Mouse (Mus musculus) ES-E14 (cell line): Measurements from ENCODE around the gene Zfp583. TPM values are rescaled to one million over a fixed set of nuclear protein-coding genes. Genes with fewer than 3 reads are reported as not detected.
A peak's percentile ranks its signal among the peaks of the same experiment; 100 is the strongest.

Experiments
- DNase-seq: peaks from one replicate; pipeline ENCODE4 v3.0.0-alpha.2; 2013; ENCODE audit warnings: low read depth, low spot score
- H3K27ac ChIP-seq: 2 replicates; pipeline ENCODE4 v1.5.1; 2012; ENCODE audit warnings: low read depth, mild to moderate bottlenecking, low read length, moderate library complexity, mixed read lengths; ENCODE audit not compliant: poor library complexity, insufficient read depth, severe bottlenecking
- H3K36me3 ChIP-seq: 2 replicates; pipeline ENCODE4 v1.6.1; 2012; ENCODE audit warnings: mild to moderate bottlenecking, low read length, moderate library complexity, mixed read lengths; ENCODE audit not compliant: control insufficient read depth, poor library complexity, insufficient read depth, severe bottlenecking
- H3K4me1 ChIP-seq, 2 experiments: fragments of 150-350 bp in 1 of 2; sonication (generic) in 1 of 2; 2 replicates each; pipeline ENCODE4 v1.6.1; 2012; ENCODE audit warnings: low read length in 2 of 2, mild to moderate bottlenecking in 1 of 2, mixed read lengths in 1 of 2; ENCODE audit not compliant: control insufficient read depth in 2 of 2, insufficient read depth in 2 of 2, poor library complexity in 1 of 2
- H3K4me3 ChIP-seq, 2 experiments: fragments of 150-350 bp in 1 of 2; sonication (generic) in 1 of 2; 2 replicates each; pipeline ENCODE4 v1.5.1; 2012; ENCODE audit warnings: low read length in 2 of 2, low read depth in 1 of 2, mild to moderate bottlenecking in 1 of 2, mixed read lengths in 1 of 2; ENCODE audit not compliant: insufficient read depth in 1 of 2, poor library complexity in 1 of 2, severe bottlenecking in 1 of 2
- H3K9ac ChIP-seq: 2 replicates; pipeline ENCODE4 v1.6.1; 2012; ENCODE audit warnings: low read depth, mild to moderate bottlenecking, low read length, mixed read lengths; ENCODE audit not compliant: poor library complexity, insufficient read depth, severe bottlenecking
- H3K9me3 ChIP-seq: fragments of 150-350 bp; sonication (generic); 2 replicates; pipeline ENCODE4 v1.6.1; 2012; ENCODE audit warnings: low read depth, mild to moderate bottlenecking, low read length; ENCODE audit not compliant: control insufficient read depth, insufficient read depth
- CHD2 ChIP-seq: IDR thresholded peaks from 2 replicates; pipeline ENCODE4 v1.6.1; 2014; ENCODE audit warnings: mild to moderate bottlenecking, low read depth, low read length, inconsistent platforms
- HCFC1 ChIP-seq: IDR thresholded peaks from 2 replicates; pipeline ENCODE4 v1.6.1; 2012; ENCODE audit warnings: low read length, inconsistent platforms, borderline replicate concordance; ENCODE audit not compliant: insufficient read depth
- MAFK ChIP-seq: IDR thresholded peaks from 2 replicates; pipeline ENCODE4 v1.6.1; 2014; ENCODE audit warnings: mild to moderate bottlenecking, low read depth, low read length, inconsistent platforms; ENCODE audit not compliant: insufficient read depth
- ZC3H11A ChIP-seq: IDR thresholded peaks from 2 replicates; pipeline ENCODE4 v1.6.1; 2012; ENCODE audit warnings: low read depth, mild to moderate bottlenecking, inconsistent platforms, low read length, borderline replicate concordance
- ZNF384 ChIP-seq: IDR thresholded peaks from 2 replicates; pipeline ENCODE4 v1.6.1; 2012; ENCODE audit warnings: low read depth, low read length, inconsistent platforms
- in situ Hi-C, 2 experiments: fragments of 600-800 bp; cut with MboI; formaldehyde crosslinking; loops; one replicate each; pipeline ENCODE4 v1.15.1; 2025; ENCODE audit warnings: low sequenced_read_pairs in 2 of 2, inconsistent platforms in 1 of 2; ENCODE audit not compliant: unreplicated experiment in 2 of 2
- total RNA-seq: library from RNA; depleted of rRNA; stranded (reverse); fragments of 300-350 nt; gene quantifications from 2 replicates; pipeline ENCODE4 v1.2.3, GENCODE M21; 2012; rRNA removed

Zfp583 gene
- total RNA-seq, 1 experiment: 3.2 TPM

DNA sequence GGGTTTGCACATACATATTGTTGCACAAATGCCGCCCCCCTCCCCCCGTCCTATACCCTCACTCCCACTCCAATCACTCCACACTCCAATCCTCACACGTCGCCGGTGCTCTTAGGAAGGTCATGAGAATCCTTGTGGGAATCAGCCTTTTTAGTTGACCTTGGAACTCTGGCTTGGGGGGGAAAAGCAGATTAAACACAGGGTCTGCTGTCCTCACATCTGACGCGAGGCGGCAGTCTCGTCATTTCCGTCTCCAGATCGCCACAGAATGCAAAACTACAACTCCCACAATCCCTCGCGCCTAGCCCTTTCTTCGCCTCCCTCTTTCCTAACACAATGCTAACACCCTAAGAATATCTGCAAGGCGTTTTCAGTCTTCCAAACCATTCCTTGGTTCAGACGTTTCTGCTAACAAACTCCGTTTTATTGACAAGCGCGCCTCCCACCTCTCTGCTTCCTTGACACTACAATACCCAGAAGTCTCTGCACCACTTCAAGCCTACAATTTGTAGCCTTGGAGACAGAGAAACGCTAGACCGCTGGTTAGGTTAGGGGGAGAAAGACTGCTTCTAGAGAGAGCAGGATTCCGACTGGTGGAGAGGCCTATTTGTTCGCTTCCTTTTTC, 47.5 kb downstream of the Zfp583 start:
- Histone ChIP-seq H3K9ac (peak overlapping the region; percentile 80), H3K9me3 (no peaks in the 10 kb centered on the region), H3K36me3 (no peaks in the 10 kb centered on the region), H3K4me1 (peaks cover 3 to 5% of the 10 kb centered on the region in 2 experiments; a peak in 2 of 4 replicates), H3K4me3 (peak overlapping the region; percentile 72 to 78), H3K27ac (peak overlapping the region; percentile 40; the same call in 1 of the 2 replicates)
- DNase-seq: peak; percentile 86
- in situ Hi-C loops: no loop called here
- TF ChIP-seq HCFC1: peak; percentile 96
- TF ChIP-seq MAFK: no peak

GRCm38 (mm10) chr7:6282749-6283148, 48.3 kb downstream of the Zfp583 start:
- no peak for TF ChIP-seq CHD2
- peak; percentile 35; the same call in 1 of the 2 replicates for TF ChIP-seq ZC3H11A
- TF ChIP-seq ZNF384: 0 out of 2 replicates have a peak, but pooled peaks have one; percentile 35
- TF ChIP-seq MAFK: no peak
- no peak for TF ChIP-seq HCFC1
- Histone ChIP-seq H3K9me3 (no peaks in the 10 kb centered on the region), H3K36me3 (no peaks in the 10 kb centered on the region), H3K4me3 (peak overlapping the region in 1 of 2 experiments; percentile 72; a peak in 2 of 4 replicates), H3K4me1 (peaks cover 3 to 5% of the 10 kb centered on the region in 2 experiments; a peak in 2 of 4 replicates), H3K9ac (no peak overlapping the region), H3K27ac (no peak overlapping the region)
- in situ Hi-C loops: no loop called here
- DNase-seq: peak; percentile 69

- H3K9me3 ChIP-seq: no peaks in the 10 kb centered on the region
- no peaks in the 10 kb centered on the region; the same call in 1 of the 2 replicates for H3K36me3 ChIP-seq
- no peak overlapping the region for H3K4me3 ChIP-seq
- H3K27ac ChIP-seq: no peak overlapping the region
- TF ChIP-seq MAFK (no peak), ZNF384 (no peak), HCFC1 (no peak), CHD2 (no peak), ZC3H11A (no peak)
- no peak overlapping the region for H3K9ac ChIP-seq
- no peaks in the 10 kb centered on the region; a peak in 1 of 4 replicates for H3K4me1 ChIP-seq
- in situ Hi-C loops: no loop called here
- no peak for DNase-seq
Measured at GRCm38 (mm10) chr7:6277906-6278305, 53.2 kb downstream of the Zfp583 start.

- no peak for TF ChIP-seq CHD2
- TF ChIP-seq ZC3H11A: no peak
- no peak for TF ChIP-seq ZNF384
- no peak for TF ChIP-seq HCFC1
- no peak for TF ChIP-seq MAFK
- peak overlapping the region; percentile 26; the same call in 1 of the 2 replicates for H3K9ac ChIP-seq
- H3K27ac ChIP-seq: no peak overlapping the region
- peak overlapping the region; percentile 32 to 48; a peak in 3 of 4 replicates for H3K4me3 ChIP-seq
- no peaks in the 10 kb centered on the region for H3K36me3 ChIP-seq
- H3K9me3 ChIP-seq: no peaks in the 10 kb centered on the region
- DNase-seq: no peak
- in situ Hi-C loops: no loop called here
- peaks cover 0 to 7% of the 10 kb centered on the region in 2 experiments; a peak in 2 of 4 replicates for H3K4me1 ChIP-seq
Measured at GRCm38 (mm10) chr7:6265695-6266094, 65.4 kb downstream of the Zfp583 start.

Other genes starting within 250 kb of the Zfp583 start
- 20.9 and 29.0 TPM in 2 replicates for gene Zfp787, start 175.3 kb downstream of the Zfp583 start, total RNA-seq
- gene Zfp444, start 159.1 kb downstream of the Zfp583 start, total RNA-seq: 16.6 and 21.6 TPM in 2 replicates
- gene Galp, start 134.2 kb downstream of the Zfp583 start, total RNA-seq: not detected in 2 replicates
- 2.1 and 3.3 TPM in 2 replicates for gene Zscan5b, start 109.0 kb downstream of the Zfp583 start, total RNA-seq
- 9.7 and 12.4 TPM in 2 replicates for gene Epp13, start 78.6 kb downstream of the Zfp583 start, total RNA-seq
- gene Zfp667, start 44.7 kb downstream of the Zfp583 start, total RNA-seq: 2.3 and 3.2 TPM in 2 replicates
- gene Gm3854, start 12.5 kb upstream of the Zfp583 start, total RNA-seq: 2.5 and 2.9 TPM in 2 replicates
- 1.2 and 1.5 TPM in 2 replicates for gene Zfp78, start 32.0 kb upstream of the Zfp583 start, total RNA-seq
- 5.6 and 7.7 TPM in 2 replicates for gene Zfp28, start 52.0 kb upstream of the Zfp583 start, total RNA-seq
- gene Smim17, start 67.4 kb upstream of the Zfp583 start, total RNA-seq: 0.21 and 0.54 TPM in 2 replicates
- gene Gm20715, start 79.0 kb upstream of the Zfp583 start, total RNA-seq: 0.09 and 0.11 TPM in 2 replicates
- gene Olfr1344, start 107.4 kb upstream of the Zfp583 start, total RNA-seq: 0.37 TPM in 1 of 2 replicates, not detected in the other
- not detected in 2 replicates for gene Olfr1336, start 124.9 kb upstream of the Zfp583 start, total RNA-seq
- not detected in 2 replicates for gene Olfr1346, start 135.8 kb upstream of the Zfp583 start, total RNA-seq
- not detected in 2 replicates for gene Olfr5, start 155.7 kb upstream of the Zfp583 start, total RNA-seq
- gene Olfr1347, start 168.5 kb upstream of the Zfp583 start, total RNA-seq: not detected in 2 replicates
- not detected in 2 replicates for gene Olfr1348, start 177.5 kb upstream of the Zfp583 start, total RNA-seq
- not detected in 2 replicates for gene Olfr1349, start 191.7 kb upstream of the Zfp583 start, total RNA-seq
- not detected in 2 replicates for gene Olfr1350, start 233.6 kb upstream of the Zfp583 start, total RNA-seq